Mouse (Mus musculus) ES-E14 (cell line): ENCODE measurements around the gene Ndst4.

Source experiments
- CHD2 ChIP-seq: IDR thresholded peaks from 2 replicates; pipeline ENCODE4 v1.6.1; 2014; ENCODE audit warnings: mild to moderate bottlenecking, low read depth, low read length, inconsistent platforms
- HCFC1 ChIP-seq: IDR thresholded peaks from 2 replicates; pipeline ENCODE4 v1.6.1; 2012; ENCODE audit warnings: low read length, inconsistent platforms, borderline replicate concordance; ENCODE audit not compliant: insufficient read depth

GRCm38 (mm10) chr3:125406991-125407390 lies 3.1 kb downstream of the Ndst4 start:
- no peak for TF ChIP-seq HCFC1
- no peak for TF ChIP-seq CHD2
